Mouse (Mus musculus) bone marrow, adult 2 months (tissue): Measurements from ENCODE around the gene Pzp. TPM values are rescaled to one million over a fixed set of nuclear protein-coding genes. Genes with fewer than 3 reads are reported as not detected.

Source experiments
- H3K27ac ChIP-seq: fragments of 200-500 bp; 2 replicates; pipeline ENCODE4 v1.5.1; 2012; ENCODE audit warnings: low read depth, mild to moderate bottlenecking, control low read depth, inconsistent platforms, low read length; ENCODE audit not compliant: control insufficient read depth, poor library complexity, insufficient read depth
- H3K4me1 ChIP-seq: fragments of 200-500 bp; 2 replicates; pipeline ENCODE4 v1.6.1; 2011; ENCODE audit warnings: low read length; ENCODE audit not compliant: control insufficient read depth, insufficient read depth
- H3K4me3 ChIP-seq: fragments of 200-500 bp; replicated peaks from 2 replicates; pipeline ENCODE3; 2011; ENCODE audit warnings: mild to moderate bottlenecking, low read depth, low read length, control low read depth; ENCODE audit not compliant: control insufficient read depth
- CTCF ChIP-seq: fragments of 200-500 bp; IDR thresholded peaks from 2 replicates; pipeline ENCODE4 v1.5.1; 2011; ENCODE audit warnings: low read length, control low read depth; ENCODE audit not compliant: control insufficient read depth, insufficient read depth
- POLR2A ChIP-seq: fragments of 200-500 bp; IDR thresholded peaks from 2 replicates; pipeline ENCODE4 v1.6.1; 2011; ENCODE audit warnings: low read depth, mild to moderate bottlenecking, control low read depth, low read length, borderline replicate concordance; ENCODE audit not compliant: control insufficient read depth
- WGBS: fragments of 180-500 bp; shearing (Covaris S2); methylation state at CpG from one replicate; pipeline ENCODE4 v1.1.7; 2018; 5-methylcytosine and 5-hydroxymethylcytosine counted together
- polyA plus RNA-seq: library from polyadenylated mRNA; stranded (reverse); fragments of >200 nt; gene quantifications from 2 replicates; pipeline ENCODE4 v1.2.4, GENCODE M21; 2011; ENCODE audit warnings: low replicate concordance; ENCODE audit not compliant: missing spikeins, insufficient read depth, insufficient read length

Gene Pzp
- polyA plus RNA-seq, 1 experiment: 8.5 TPM

DNA sequence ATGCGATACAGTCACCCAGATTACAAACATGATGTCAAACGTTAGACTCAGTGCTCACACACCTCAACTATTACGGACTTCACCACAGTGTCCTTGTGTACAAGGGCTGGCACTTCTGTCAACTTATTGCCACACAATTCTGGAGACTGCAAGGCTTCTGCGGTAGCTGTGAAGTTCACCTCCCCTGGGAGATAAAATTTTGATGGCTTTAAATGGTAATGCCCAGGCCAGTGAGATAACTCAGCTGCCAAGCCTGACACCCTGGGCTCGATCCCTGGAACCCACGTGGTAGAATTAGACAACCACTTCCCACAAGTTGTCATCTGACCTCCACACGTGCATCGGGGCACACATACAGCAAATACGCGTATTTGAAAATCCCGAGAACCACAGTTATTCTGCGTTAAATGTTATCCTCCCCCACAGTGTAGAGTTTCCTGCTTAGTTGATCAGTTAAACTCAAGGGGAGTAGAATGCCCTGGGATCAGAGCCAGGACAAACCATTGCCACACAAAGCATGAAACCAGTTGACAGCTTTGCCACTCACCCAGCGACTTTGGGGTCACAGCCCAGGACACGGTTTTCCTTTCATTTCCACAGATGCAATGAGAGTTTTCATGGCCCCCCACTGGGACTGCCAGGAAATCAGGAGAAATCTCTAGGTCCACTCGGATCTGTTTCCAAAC lies 31.7 kb downstream of the Pzp start:
- no peak overlapping the region for H3K4me3 ChIP-seq
- WGBS: 59% methylated on average over 15 of the region's 15 CpGs

DNA sequence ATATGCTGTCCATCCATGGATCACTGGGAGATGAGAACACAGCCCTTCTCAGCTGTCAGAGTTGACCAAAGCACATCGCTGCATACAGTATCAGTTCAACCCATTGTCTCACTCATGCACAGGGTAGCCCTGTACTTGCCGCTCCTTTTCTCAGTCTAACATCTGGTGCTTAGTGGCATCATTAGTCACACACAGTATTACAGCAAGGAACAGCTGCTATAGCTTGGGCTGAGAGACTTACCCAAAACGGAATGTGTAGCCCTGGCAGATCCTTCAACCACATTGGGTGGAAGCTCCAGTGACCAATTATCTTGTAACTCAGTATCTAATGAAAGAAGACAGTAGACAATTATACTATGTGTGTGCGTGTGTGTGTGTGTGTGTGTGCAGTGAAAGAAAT lies 34.6 kb downstream of the Pzp start:
- TF ChIP-seq CTCF (no peak), POLR2A (no peak)
- no peaks in the 10 kb centered on the region for H3K4me1 ChIP-seq
- no peak overlapping the region for H3K4me3 ChIP-seq
- WGBS: 85% methylated on average over 4 of the region's 4 CpGs
- H3K27ac ChIP-seq: no peak overlapping the region

More for the DNA sequence above, 31.7 kb downstream of the Pzp start:
- H3K27ac ChIP-seq: no peak overlapping the region
- no peak for TF ChIP-seq POLR2A
- H3K4me1 ChIP-seq: no peaks in the 10 kb centered on the region

DNA sequence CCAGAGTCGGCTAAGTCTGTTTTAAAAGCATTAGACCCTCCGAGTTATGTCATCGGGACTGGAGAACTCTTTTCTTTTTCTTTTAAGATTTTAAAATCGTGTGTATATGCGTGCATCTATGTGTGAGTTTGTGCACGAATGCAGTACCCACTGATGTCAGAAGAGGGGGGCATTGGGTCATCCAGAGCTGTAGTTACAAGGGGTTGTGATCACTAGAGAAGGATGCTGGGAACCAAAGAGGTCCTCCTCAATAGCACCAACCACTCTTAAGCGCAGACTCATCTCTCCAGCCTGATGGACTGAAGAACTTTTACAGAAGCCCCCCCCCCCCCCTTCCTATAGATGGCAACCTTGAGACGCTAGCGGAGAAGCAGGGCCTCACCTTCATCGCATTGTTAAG lies 36.4 kb downstream of the Pzp start:
- H3K4me3 ChIP-seq: no peak overlapping the region
- WGBS: 84% methylated on average over 10 of the region's 10 CpGs
- TF ChIP-seq POLR2A (no peak), CTCF (no peak)
- no peak overlapping the region for H3K27ac ChIP-seq
- H3K4me1 ChIP-seq: no peaks in the 10 kb centered on the region

DNA sequence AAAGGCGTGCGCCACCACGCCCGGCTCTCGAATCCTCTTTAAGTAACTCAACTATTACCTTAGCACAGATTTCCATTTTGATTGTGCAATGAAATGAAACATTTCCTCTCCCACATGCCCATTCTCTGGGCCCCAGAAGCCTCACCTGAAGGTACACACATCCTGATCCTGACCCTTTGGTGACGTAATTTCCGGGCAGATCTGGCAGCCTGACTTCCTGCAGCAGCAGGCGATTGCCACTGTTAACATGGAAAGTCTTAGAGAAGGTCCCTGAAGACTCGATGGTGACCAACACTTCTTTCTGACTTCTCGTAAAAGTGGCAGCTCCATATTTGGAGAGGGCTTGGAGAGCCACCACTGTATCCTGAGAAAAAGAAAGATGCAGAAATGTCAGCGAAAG lies 38.8 kb downstream of the Pzp start:
- H3K27ac ChIP-seq: no peak overlapping the region
- H3K4me1 ChIP-seq: no peaks in the 10 kb centered on the region
- WGBS: 73% methylated on average over 11 of the region's 11 CpGs
- H3K4me3 ChIP-seq: no peak overlapping the region
- TF ChIP-seq POLR2A (no peak), CTCF (no peak)

DNA sequence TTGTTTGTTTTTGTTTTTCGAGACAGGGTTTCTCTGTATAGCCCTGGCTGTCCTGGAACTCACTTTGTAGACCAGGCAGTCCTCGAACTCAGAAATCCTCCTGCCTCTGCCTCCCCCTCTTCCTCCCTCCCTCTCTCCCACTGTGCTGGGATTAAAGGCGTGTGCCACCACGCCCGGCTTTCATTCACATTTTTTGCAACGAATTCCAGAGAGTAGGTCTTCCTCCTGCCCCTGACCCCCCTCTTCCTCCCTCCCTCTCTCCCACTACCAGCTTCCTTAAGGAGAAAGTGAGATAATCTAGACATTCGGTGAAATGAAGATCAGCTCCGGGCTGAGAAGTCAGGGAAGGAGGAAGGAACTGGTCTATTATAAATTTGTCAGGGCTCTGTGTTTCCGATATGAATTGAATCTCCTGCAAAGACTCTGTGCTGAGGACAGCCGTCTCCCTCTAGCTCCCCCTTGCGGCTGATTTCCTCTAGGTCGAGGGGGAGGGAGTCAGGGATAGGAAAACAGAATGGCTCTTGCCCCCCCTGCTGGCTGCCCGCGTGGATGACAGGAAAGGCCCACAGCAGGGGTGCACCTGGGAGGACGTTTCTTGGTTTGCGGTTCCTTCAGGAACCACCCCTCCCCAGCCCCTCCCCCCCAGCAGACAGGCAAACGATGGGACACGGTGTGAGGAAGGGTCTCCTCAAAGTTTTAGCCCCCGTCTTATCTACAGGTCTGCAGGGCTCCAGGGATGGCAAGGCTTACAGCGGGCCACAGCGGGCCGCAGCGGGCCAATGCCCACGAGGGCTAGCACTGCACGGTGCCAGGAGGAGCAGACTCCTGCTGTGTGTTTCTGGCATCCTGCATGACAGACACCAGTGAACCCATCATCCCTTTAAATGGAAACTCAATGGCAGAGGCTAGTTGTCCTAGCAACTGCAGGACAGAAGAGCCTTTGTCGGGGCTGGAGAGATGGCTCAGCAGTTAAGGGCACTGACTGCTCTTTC lies 46.8 kb downstream of the Pzp start:
- Histone ChIP-seq H3K4me3 (no peak overlapping the region), H3K27ac (no peak overlapping the region), H3K4me1 (no peaks in the 10 kb centered on the region)
- TF ChIP-seq POLR2A (no peak), CTCF (peak; percentile 99)
- WGBS: 17% methylated on average over 26 of the region's 26 CpGs

DNA sequence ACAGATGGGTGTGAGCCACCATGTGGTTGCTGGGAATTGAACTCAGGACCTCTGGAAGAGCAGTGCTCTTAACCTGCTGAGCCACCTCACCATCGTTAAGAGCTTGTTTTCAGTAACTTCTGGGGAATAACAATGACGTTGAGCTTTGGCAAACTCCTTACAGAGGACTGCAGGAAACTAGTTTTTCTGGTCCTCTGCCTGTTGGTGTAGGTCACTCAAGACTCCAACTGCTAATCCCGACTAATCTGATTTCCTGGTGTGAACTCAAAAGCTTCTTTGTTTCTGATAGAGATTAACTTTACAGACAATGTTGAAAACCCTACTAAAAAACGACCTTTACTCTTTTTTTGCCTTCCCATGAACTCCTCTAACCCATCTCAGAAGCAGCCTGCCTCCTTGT lies 49.0 kb downstream of the Pzp start:
- H3K27ac ChIP-seq: no peak overlapping the region
- TF ChIP-seq POLR2A: no peak
- no peak for TF ChIP-seq CTCF
- 47% methylated on average over 4 of the region's 4 CpGs for WGBS
- no peak overlapping the region for H3K4me3 ChIP-seq
- no peaks in the 10 kb centered on the region for H3K4me1 ChIP-seq

DNA sequence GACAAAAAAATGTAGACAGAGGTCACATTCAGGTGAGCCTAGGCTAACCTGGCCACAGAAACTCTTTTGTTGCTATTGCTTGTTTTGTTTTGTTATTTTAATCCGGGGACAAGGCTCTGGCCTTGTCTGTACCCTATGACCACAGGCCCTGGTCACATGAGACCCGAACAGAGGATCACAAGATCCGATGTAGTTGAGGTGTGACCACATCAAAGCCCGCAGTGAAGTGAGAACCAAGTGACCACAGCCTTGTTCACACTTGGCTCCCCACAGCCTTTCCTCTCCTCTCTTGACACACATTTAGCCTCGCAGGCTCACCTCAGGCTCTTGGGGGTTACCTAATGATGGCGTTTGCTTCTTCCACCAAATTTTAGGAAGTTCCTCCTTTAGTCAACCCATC lies 52.4 kb downstream of the Pzp start:
- Histone ChIP-seq H3K27ac (no peak overlapping the region), H3K4me3 (no peak overlapping the region), H3K4me1 (no peaks in the 10 kb centered on the region)
- 71% methylated on average over 6 of the region's 6 CpGs for WGBS
- TF ChIP-seq POLR2A (no peak), CTCF (no peak)

DNA sequence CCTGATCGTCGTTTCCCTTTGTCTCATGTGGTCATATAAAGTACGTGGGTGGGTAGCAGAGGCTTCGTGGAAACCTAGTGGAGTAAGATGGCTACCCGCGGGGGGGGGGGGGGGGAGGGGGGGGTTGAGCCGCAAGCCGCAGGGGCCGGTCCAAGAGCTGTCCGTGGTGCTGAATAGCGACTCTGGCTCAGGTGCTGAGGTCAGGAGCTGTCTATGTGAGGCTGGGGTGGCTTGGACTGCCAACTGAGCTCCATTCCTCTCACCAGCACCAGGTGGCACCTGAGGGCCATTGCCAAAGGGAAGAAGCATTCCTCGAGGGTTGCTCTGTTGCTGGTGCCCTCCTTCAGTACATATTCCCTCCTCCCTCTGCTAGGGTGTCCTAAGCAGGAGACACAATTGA lies 57.1 kb downstream of the Pzp start:
- H3K27ac ChIP-seq: no peak overlapping the region
- TF ChIP-seq POLR2A (no peak), CTCF (no peak)
- H3K4me1 ChIP-seq: no peaks in the 10 kb centered on the region
- 2% methylated on average over 12 of the region's 12 CpGs for WGBS
- no peak overlapping the region for H3K4me3 ChIP-seq

DNA sequence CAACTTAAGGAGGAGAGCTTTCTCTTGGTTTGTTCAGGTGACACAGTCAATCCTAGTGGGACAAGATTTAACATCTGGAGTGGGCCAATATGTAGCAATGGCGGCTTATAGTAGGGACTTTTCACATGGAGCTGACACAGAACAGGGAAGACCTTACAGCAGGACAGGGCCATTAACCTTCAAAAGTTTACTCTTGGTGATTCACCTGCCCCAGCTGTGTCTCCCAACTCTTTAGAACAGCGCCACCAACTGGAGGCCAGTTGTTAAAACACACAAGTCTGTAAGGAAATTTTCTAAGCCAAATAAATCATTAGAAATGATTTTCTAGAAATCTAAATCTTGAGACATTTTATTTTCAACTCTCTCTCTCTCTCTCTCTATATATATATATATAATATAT lies 59.2 kb downstream of the Pzp start:
- TF ChIP-seq POLR2A (no peak), CTCF (no peak)
- no peak overlapping the region for H3K27ac ChIP-seq
- 48% methylated on average over 2 of the region's 2 CpGs for WGBS
- H3K4me1 ChIP-seq: no peaks in the 10 kb centered on the region
- no peak overlapping the region for H3K4me3 ChIP-seq
